Mouse (Mus musculus) naive thymus-derived CD4-positive, alpha-beta T cell, adult 2 months (primary cell): ENCODE measurements around the gene Hk2.
"Not testable (repeated sequence)": the region's sequence is repeated elsewhere in the genome, so short reads cannot be mapped to it uniquely, and the experiment has no call there.

Source experiments
- DNase-seq: peaks from one replicate; pipeline ENCODE4 v3.0.0-alpha.2; 2011; ENCODE audit warnings: low read depth

Hk2 gene

DNA sequence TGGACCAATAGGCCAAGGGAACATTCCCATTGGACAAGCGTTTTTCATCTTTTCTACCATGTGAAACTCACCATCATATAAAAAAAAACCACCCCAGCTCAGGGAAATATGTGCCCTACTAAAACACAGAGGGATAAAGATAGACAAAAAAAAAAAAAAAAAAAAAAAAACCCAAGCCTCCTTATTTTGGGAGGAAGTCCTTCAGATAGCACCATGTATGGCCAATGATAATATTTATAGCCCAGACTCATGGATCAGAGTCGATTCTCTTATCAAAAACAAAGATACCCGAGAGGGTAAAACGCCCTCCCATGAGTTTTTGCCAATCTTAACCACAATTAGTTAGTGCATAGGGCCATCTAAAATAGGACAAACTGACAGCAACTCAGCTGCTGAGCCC, 84.8 kb downstream of the Hk2 start:
- no peak for DNase-seq

DNA sequence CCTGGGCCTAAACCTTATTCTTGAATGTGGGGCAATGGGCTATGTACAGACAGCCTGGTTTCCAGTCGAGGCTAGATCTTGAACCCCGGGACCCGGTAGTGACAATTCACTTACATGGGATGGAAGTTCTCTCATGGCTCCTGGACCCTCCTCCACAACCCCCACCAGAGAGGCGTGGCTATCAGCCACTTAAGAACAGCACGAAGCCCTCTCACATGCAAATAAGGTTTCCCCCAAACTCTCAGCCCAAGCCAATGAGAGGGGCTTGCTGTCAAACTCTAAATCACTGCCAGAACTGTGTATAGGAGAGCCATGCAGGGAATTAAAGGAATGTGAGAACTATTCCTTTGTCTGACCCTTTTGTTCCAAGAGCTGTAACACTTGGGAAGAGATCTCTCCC, 85.7 kb downstream of the Hk2 start:
- DNase-seq: not testable (repeated sequence)

DNA sequence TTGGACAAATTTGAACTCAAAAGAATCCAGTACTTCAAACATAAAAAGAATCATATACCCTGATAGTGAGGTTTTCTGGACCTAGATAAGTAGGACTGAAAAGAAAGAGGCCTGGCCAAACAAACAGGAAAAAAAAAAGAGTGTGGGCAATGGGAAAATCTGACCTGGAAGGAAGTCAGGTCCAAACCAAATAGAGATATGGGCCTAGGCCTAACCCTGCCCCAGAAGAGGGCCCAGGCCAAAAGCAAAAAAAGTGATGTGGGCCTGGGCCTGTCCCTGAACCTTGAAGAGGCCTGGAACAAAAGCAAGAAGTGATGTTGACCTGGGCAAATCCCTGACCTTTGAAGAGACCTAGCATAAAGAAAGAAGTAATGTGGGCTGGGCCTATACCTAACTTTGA, 90.1 kb downstream of the Hk2 start:
- DNase-seq: no peak

DNA sequence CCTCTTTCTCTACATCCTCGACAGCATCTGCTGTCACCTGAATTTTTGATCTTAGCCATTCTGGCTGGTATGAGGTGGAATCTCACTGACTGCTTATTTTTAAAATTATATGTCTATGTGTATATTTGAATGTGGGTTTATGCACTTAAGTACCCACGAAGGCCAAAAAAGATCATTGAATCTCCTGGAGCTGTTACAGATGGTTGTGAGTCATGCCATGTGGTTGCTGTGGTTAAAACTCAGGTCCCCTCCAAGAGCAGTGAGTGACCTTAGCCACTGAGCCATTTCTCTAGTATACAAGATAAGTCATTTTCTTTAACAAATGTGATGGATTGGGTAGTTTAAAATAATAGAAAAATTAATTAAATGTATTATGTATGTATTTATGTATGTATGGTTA, 95.0 kb downstream of the Hk2 start:
- DNase-seq: not testable (repeated sequence)

DNA sequence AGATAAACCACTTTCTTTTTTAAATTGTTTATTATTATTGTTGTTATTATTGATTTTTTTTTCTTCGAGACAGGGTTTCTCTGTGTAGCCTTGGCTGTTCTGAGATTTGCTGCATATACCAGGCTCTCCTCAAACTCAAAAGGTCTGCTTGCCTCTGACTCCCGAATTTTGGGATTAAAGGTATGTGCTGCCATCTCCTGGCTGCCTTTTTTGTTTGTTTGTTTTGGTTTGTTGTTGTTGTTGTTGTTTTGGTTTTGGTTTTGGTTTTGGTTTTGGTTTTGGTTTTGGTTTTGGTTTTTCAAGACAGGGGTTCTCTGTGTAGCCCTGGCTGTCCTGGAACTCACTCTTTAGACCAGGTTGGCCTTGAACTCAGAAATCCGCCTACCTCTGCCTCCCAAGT, 96.6 kb downstream of the Hk2 start:
- not testable (repeated sequence) for DNase-seq
